Mouse (Mus musculus) intestine, embryonic 14.5 days (tissue): ENCODE measurements around the gene Apoc4. TPM values are rescaled to one million over a fixed set of nuclear protein-coding genes. Genes with fewer than 3 reads are reported as not detected.

Source experiments
- ATAC-seq: fragments of 200-750 bp; cut with Nextera tagmentation; replicated peaks from 2 replicates; pipeline ENCODE4 v1.8.0; 2017; ENCODE audit warnings: low read depth, moderate number of reproducible peaks, moderate TSS enrichment, moderate library complexity; ENCODE audit not compliant: low FRiP score, low TSS enrichment
- DNase-seq: peaks from one replicate; pipeline ENCODE4 v3.0.0-alpha.2; 2018; ENCODE audit warnings: low spot score
- H3K27ac ChIP-seq: fragments of 300-500 bp; sonication (generic); 2 replicates; pipeline ENCODE4 v1.5.1; 2014; ENCODE audit warnings: low read depth, mild to moderate bottlenecking, control low read depth
- H3K27me3 ChIP-seq: fragments of 300-500 bp; sonication (generic); replicated peaks from 2 replicates; pipeline ENCODE4 v1.6.1; 2014; ENCODE audit warnings: low read length, control low read depth; ENCODE audit not compliant: control insufficient read depth, insufficient read depth
- H3K36me3 ChIP-seq: fragments of 300-500 bp; sonication (generic); 2 replicates; pipeline ENCODE4 v1.6.1; 2014; ENCODE audit warnings: low read length, control low read depth; ENCODE audit not compliant: control insufficient read depth, insufficient read depth
- H3K4me1 ChIP-seq: fragments of 300-500 bp; sonication (generic); replicated peaks from 2 replicates; pipeline ENCODE4 v1.6.1; 2014; ENCODE audit warnings: low read length, control low read depth, mixed read lengths; ENCODE audit not compliant: control insufficient read depth, insufficient read depth
- H3K4me2 ChIP-seq: fragments of 300-500 bp; sonication (generic); 2 replicates; pipeline ENCODE4 v1.6.1; 2014; ENCODE audit warnings: low read length
- H3K4me3 ChIP-seq: fragments of 300-500 bp; sonication (generic); 2 replicates; pipeline ENCODE4 v1.5.1; 2014; ENCODE audit warnings: low read depth, low read length, control low read depth, mixed read lengths
- H3K9ac ChIP-seq: fragments of 300-500 bp; sonication (generic); 2 replicates; pipeline ENCODE4 v1.6.1; 2014; ENCODE audit warnings: mild to moderate bottlenecking, low read length
- H3K9me3 ChIP-seq: fragments of 300-500 bp; sonication (generic); 2 replicates; pipeline ENCODE4 v1.6.1; 2016; ENCODE audit warnings: low read length, control low read depth; ENCODE audit not compliant: control insufficient read depth
- WGBS: fragments of 180-500 bp; shearing (Covaris S2); extraction: QIAGEN DNeasy Blood & Tissue Kit; methylation state at CpG from one replicate; pipeline ENCODE4 v1.1.7; 2014; 5-methylcytosine and 5-hydroxymethylcytosine counted together
- polyA plus RNA-seq: library from polyadenylated mRNA; unstranded; fragments of >200 nt; fragmentation: Nextera tagmentation; extraction: Ambion mirVana; gene quantifications from 2 replicates; pipeline ENCODE4 v1.2.1, GENCODE M21; 2014

The Apoc4 gene
- polyA plus RNA-seq, 1 experiment from 2014 or later: not detected

DNA sequence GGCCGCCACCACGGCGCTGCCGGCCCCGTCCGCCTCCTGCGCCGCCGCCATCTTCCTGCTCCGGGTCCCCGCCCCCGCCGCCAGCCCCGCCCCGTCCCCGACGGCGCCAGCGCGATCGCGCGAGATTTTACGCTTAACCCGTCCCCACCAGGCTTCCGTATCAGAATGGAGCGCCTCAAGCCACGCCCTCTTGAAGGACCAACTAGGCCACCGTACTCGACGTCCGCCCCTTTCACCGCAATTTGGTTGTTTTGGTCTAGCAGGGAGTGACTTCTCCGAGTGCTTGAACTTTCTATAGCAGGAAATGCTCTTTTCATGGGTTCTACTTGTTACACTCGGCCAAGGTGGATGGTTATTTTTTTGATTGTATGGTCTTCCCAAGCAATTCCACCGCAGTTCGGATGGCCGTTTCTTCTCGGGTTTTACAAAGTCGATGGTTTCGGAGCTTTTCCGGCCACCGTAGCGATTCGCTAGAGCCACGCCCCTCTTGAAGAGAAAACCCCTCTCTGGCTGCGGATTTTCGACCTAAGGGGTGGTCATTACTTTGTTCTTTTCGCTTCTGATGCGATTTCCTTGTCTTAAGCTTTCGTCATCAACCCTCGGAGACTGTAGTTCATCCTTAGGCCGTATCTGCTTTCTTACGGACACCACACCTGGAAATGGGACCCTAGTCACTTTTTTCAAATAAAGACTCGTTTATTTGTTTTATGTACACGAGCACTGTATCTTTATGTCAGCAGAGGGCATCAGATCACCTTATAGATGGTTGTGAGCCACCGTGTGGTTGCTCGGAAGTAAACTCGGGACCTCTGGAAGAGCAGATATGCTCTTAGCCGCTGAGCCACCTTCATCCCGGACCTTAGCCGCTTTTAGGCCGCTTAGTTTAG is 16.1 kb downstream of the Apoc4 start, which contains the start of gene Clptm1:
Gene Clptm1 (minus strand): TSS at position 79 of the 887 bp plus-strand sequence.
- peak within 1 kb of the TSS; percentile 92 for H3K27ac ChIP-seq
- H3K27me3 ChIP-seq: no peaks in the 10 kb centered on the region
- ATAC-seq: peak; percentile 91
- H3K9me3 ChIP-seq: no peaks in the 10 kb centered on the region
- peak within 1 kb of the TSS; percentile 91 for H3K9ac ChIP-seq
- H3K4me3 ChIP-seq: peak within 1 kb of the TSS; percentile 89
- WGBS: under 1% methylated on average over 55 of the region's 63 CpGs
- peak within 1 kb of the TSS; percentile 87 for H3K4me2 ChIP-seq
- DNase-seq: peak; percentile 96
- H3K36me3 ChIP-seq: peaks cover 13% of the 10 kb centered on the region; the same call in 1 of the 2 replicates
- peaks cover 13% of the 10 kb centered on the region for H3K4me1 ChIP-seq

DNA sequence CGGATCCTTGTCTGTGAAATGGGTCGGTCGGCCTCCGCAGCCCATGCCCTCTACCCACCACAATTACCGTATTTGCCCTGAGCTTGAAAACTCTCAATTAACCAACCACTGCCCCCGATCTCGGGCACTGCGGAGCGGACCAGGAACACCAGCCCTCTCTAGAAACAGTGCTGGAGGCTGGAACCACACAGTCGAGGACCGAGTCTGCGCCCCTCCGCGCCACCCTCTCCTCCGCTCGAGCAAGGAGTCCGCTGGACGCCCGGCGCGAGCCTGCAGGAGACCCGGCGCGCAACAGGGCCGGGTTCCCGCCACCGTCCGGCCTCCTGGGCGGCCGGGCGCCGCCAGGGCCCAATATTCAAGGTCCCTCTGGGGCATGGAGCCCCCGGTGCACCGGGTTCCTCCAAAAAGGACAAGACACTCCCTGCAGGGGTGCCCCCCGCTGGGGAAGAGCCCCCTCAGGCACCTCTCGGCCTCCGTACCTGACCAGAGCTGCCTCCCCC is 16.8 kb downstream of the Apoc4 start:
- Histone ChIP-seq H3K27ac (0 out of 2 replicates have a peak overlapping the region, but pooled peaks have one; percentile 44), H3K4me1 (peaks cover 13% of the 10 kb centered on the region), H3K27me3 (no peaks in the 10 kb centered on the region), H3K4me3 (peak overlapping the region; percentile 89), H3K9me3 (no peaks in the 10 kb centered on the region), H3K9ac (peak overlapping the region; percentile 91), H3K4me2 (peak overlapping the region; percentile 87), H3K36me3 (peaks cover 19% of the 10 kb centered on the region; the same call in 1 of the 2 replicates)
- ATAC-seq: no peak; the same call in 1 of the 2 replicates
- under 1% methylated on average over 37 of the region's 37 CpGs for WGBS
- DNase-seq: no peak

DNA sequence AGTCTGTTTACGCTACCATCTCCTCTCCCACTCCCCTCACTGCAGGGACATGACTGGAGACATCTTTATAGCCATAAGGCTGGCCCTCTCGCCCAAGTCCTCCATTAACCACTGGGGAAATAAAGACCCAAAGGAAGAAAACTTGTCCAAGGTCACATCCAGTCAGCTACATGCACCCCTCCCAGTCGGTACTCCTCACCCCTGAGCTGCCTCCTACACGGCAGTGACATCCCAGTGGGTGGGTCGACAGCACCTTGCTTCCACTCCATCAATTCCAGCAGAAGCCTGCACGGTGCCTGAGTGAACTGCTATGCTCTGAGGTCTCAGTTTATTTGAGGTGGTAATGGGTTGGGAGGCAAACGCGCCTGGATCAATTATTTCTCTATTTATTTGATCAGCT is 17.3 kb downstream of the Apoc4 start:
- H3K36me3 ChIP-seq: peaks cover 23% of the 10 kb centered on the region
- H3K27me3 ChIP-seq: no peaks in the 10 kb centered on the region
- 11% methylated on average over 8 of the region's 8 CpGs for WGBS
- no peak overlapping the region for H3K27ac ChIP-seq
- H3K4me1 ChIP-seq: peaks cover 13% of the 10 kb centered on the region
- no peak for ATAC-seq
- H3K4me2 ChIP-seq: peak overlapping the region; percentile 87
- H3K9ac ChIP-seq: peak overlapping the region; percentile 91
- peak overlapping the region; percentile 89 for H3K4me3 ChIP-seq
- no peaks in the 10 kb centered on the region for H3K9me3 ChIP-seq
- no peak for DNase-seq

DNA sequence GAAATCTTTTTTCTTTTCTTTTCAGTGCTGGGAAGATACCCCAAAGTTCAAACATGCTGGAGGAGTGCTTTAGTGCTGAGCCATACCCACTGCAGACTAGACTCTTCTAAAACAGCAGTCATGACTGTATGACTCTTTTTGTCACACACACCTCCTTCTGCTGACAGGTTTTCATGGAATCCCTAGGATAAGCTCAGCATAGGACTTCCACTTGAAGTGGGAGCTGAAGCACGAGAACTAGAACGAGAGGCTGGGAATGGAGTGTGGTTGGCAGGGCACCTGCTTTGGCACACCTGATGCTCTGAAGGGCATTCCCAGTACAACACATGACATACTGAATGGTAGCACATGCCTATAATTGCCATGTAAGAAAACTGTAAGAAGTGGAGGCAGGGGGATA is 28.7 kb downstream of the Apoc4 start:
- 88% methylated on average over 2 of the region's 2 CpGs for WGBS
- Histone ChIP-seq H3K4me1 (no peaks in the 10 kb centered on the region), H3K9me3 (no peaks in the 10 kb centered on the region), H3K27me3 (no peaks in the 10 kb centered on the region), H3K36me3 (peaks cover 74% of the 10 kb centered on the region), H3K27ac (no peak overlapping the region), H3K4me3 (no peak overlapping the region), H3K9ac (no peak overlapping the region), H3K4me2 (no peak overlapping the region)
- ATAC-seq (no peak), DNase-seq (no peak)

DNA sequence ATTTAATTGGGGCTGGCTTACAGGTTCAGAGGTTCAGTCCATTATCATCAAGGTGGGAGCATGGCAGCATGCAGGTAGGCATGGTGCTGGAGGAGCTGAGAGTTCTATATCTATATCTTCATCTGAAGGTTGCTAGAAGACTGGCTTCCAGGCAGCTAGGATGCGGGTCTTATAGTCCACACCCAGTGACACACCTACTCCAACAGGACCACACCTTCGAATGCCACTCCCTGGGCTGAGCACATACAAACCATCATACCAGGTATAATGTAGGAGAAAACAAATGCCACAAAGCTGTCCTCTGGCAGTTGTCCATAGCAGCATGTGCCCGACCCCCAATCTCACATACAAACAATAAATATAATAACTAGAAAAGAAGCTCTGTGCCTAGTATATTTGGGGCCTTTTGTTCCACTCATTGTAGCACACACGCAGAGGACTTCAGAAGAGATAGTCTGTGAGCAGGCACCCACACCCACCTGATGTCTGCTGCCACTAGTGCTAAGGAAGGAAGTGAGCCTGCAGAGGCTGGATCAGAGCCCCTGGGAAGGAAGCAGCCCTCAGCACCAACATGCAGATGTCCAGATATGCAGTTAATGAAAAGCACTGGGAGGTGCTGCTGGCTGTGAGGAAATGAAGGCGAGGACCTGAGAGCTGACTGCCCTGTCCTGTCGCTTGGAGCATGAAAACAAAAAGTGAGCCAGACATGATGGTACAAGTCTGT is 30.1 kb downstream of the Apoc4 start:
- Histone ChIP-seq H3K36me3 (peaks cover 85% of the 10 kb centered on the region), H3K27ac (no peak overlapping the region)
- 87% methylated on average over 6 of the region's 6 CpGs for WGBS

DNA sequence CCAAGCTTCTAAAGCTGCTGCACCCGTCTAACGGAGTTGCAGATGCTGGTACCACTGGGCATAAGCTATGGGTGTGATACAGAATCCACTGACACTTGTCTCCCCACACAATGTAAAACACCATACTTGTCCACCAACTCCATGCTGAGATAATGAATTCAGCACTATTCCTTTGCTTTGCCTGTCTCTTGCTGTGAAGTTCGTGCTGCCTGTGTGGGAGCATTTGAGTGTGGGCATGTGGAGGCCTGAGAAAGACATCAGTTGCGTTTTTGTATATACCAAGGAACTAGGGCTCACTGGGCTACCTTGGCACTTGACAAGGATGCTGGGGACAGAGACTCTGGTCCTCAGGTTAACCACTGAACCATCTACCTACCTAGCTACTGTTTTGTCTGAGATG is 40.1 kb downstream of the Apoc4 start:
- Histone ChIP-seq H3K27ac (no peak overlapping the region), H3K4me1 (no peaks in the 10 kb centered on the region), H3K9me3 (no peaks in the 10 kb centered on the region), H3K4me3 (no peak overlapping the region), H3K27me3 (no peaks in the 10 kb centered on the region), H3K36me3 (peaks cover 96% of the 10 kb centered on the region), H3K9ac (no peak overlapping the region), H3K4me2 (no peak overlapping the region)
- DNase-seq (no peak), ATAC-seq (no peak)
- 91% methylated on average over 4 of the region's 4 CpGs for WGBS

More for the DNA sequence above, 30.1 kb downstream of the Apoc4 start:
- no peak for ATAC-seq
- no peaks in the 10 kb centered on the region for H3K4me1 ChIP-seq
- no peak overlapping the region for H3K9ac ChIP-seq
- no peak overlapping the region for H3K4me2 ChIP-seq
- H3K9me3 ChIP-seq: no peaks in the 10 kb centered on the region
- H3K27me3 ChIP-seq: no peaks in the 10 kb centered on the region
- DNase-seq: no peak
- H3K4me3 ChIP-seq: no peak overlapping the region

DNA sequence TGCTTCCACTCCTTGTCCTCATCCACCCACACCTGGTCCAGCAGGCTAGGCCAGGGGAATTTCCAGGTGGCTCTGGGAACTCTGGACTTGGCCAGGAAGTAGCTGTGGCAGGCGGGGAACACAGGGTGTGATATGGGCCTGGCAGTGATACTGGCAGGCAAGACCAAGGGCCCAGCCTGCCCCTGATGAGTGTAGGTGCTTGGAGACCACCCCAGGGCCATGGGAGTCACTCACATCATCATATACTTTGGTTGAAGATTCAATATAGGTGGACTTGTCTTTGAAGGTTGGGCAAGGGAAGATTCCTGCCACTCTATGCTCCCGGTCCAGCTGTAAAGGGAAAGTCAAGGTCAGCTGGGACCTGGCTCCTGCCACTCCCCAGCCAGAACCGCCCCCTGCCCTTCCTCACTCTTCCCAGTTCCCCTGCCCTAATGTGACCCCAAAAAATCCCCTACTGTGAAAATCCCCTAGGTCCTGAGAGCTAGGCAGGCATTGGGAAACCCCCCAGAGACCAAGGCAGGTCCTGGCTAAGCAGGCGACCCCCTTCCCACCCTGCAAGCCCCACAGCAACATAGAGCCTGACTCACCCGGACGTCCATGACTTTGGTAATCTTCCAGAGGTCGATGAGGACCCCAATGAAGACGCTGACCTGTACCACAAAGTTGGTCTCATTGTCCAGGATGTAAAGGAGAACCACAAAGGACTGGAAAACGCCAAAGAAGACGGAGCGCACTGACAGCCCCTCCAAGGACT is 46.0 kb downstream of the Apoc4 start:
- no peak overlapping the region for H3K9ac ChIP-seq
- no peak overlapping the region for H3K4me3 ChIP-seq
- H3K27me3 ChIP-seq: no peaks in the 10 kb centered on the region
- WGBS: 91% methylated on average over 11 of the region's 11 CpGs
- H3K36me3 ChIP-seq: peaks cover 84% of the 10 kb centered on the region
- H3K27ac ChIP-seq: no peak overlapping the region
- H3K9me3 ChIP-seq: no peaks in the 10 kb centered on the region
- no peaks in the 10 kb centered on the region for H3K4me1 ChIP-seq
- DNase-seq (no peak), ATAC-seq (no peak)
- H3K4me2 ChIP-seq: no peak overlapping the region

DNA sequence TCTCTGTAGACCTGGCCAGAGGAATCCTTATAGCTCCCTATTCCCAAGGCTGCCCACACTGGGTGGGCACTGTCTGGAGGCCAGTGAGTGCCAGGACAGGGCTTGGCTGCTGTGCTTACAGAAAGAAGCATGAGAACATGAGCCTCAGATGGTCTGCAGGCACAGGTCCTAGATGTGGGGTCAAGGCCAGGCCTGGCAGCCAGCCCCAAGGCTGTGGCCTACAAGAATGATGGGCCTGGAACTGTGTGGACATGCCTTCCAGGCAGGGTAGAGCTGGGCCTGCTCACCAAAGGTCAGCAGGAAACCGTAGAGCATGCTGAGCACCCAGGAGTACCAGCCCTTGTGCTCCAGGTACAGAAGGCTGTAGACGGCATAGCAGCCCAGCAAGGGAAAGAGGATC is 46.7 kb downstream of the Apoc4 start:
- 92% methylated on average over 2 of the region's 2 CpGs for WGBS
- no peak overlapping the region for H3K27ac ChIP-seq
- no peak overlapping the region for H3K4me3 ChIP-seq
- no peak for ATAC-seq
- H3K36me3 ChIP-seq: peaks cover 78% of the 10 kb centered on the region
- H3K27me3 ChIP-seq: no peaks in the 10 kb centered on the region
- no peaks in the 10 kb centered on the region for H3K9me3 ChIP-seq
- H3K9ac ChIP-seq: no peak overlapping the region
- H3K4me2 ChIP-seq: no peak overlapping the region
- no peak for DNase-seq
- H3K4me1 ChIP-seq: no peaks in the 10 kb centered on the region
